Mouse (Mus musculus): ENCODE data around the gene Fat3.

DNA sequence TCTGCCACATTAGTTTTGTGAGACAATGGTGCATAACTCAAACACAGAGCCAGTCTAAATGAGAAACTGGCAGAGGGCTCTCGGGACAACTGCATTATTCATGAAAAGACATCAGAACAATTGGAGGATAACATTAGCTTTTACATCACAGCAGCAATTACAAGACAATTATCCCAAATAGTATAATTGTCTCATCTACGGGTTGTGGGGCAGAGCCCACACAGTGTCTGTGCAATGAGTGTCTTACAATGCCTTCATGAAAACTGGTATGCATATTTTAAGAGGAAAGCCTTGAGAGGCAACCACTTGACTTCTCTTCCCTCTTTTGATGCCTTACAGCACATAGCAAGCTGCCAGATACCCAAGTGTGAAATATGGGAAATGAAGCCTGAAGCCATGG is 603.0 kb downstream of the Fat3 start:
- no peak for TF ChIP-seq CTCF (IDR thresholded peaks at IDR 0.05; ENCODE audit: control insufficient read depth, insufficient read depth, insufficient read length)
- TF ChIP-seq USF1 (IDR thresholded peaks at IDR 0.05; ENCODE audit: low read depth), result no peak
- TF ChIP-seq MAX (IDR thresholded peaks at IDR 0.05), result no peak
- TF ChIP-seq FOSL1 (IDR thresholded peaks at IDR 0.05; ENCODE audit: insufficient read depth, low read length, poor library complexity, severe bottlenecking), result no peak
- no peak for TF ChIP-seq MYOG (IDR thresholded peaks at IDR 0.05; ENCODE audit: control insufficient read depth, extremely low read depth, insufficient read length)
- no peak for TF ChIP-seq CEBPB (IDR thresholded peaks at IDR 0.05; ENCODE audit: low read depth)

All from C2C12 (cell line).